Mouse (Mus musculus): ENCODE results near the gene Rdm1.
"Not testable (repeated sequence)": the region's sequence is repeated elsewhere in the genome, so short reads cannot be mapped to it uniquely, and the experiment has no call there.

Gene Rdm1

GRCm38 (mm10) chr11:101616948-101617767 lies 9.8 kb upstream of the Rdm1 start:
- peak; percentile 24 for DNase-seq (ENCODE audit: low spot score)

- DNase-seq (ENCODE audit: low spot score), result peak; percentile 86
These were observed 9.1 kb upstream of the Rdm1 start for GRCm38 (mm10) chr11:101617849-101618248.

GRCm38 (mm10) chr11:101618596-101618995 lies 8.4 kb upstream of the Rdm1 start:
- no peak for DNase-seq (ENCODE audit: low spot score)

GRCm38 (mm10) chr11:101620022-101620655 lies 6.9 kb upstream of the Rdm1 start:
- not testable (repeated sequence) for DNase-seq (ENCODE audit: low spot score)

GRCm38 (mm10) chr11:101626649-101626994 lies 373 bp upstream of the Rdm1 start:
- no peak for DNase-seq (ENCODE audit: low spot score)

GRCm38 (mm10) chr11:101627857-101628559 lies 1.0 kb downstream of the Rdm1 start:
- no peak for DNase-seq (ENCODE audit: low spot score)

GRCm38 (mm10) chr11:101628733-101629417 lies 1.9 kb downstream of the Rdm1 start:
- not testable (repeated sequence) for DNase-seq (ENCODE audit: low spot score)

GRCm38 (mm10) chr11:101635660-101636059 lies 8.7 kb downstream of the Rdm1 start:
- no peak for DNase-seq (ENCODE audit: low spot score)

- DNase-seq (ENCODE audit: low spot score), result no peak
These were observed 12.8 kb downstream of the Rdm1 start for GRCm38 (mm10) chr11:101639761-101640160.

- peak; percentile 79 for DNase-seq (ENCODE audit: low spot score)
These were observed 14.1 kb downstream of the Rdm1 start for GRCm38 (mm10) chr11:101640857-101641709.

- peak; percentile 81 for DNase-seq (ENCODE audit: low spot score)
These were observed 15.0 kb downstream of the Rdm1 start for GRCm38 (mm10) chr11:101641710-101642642.

GRCm38 (mm10) chr11:101642931-101643330 lies 15.9 kb downstream of the Rdm1 start:
- DNase-seq (ENCODE audit: low spot score), result no peak

GRCm38 (mm10) chr11:101644591-101644990 lies 17.6 kb downstream of the Rdm1 start:
- peak; percentile 43 for DNase-seq (ENCODE audit: low spot score)

GRCm38 (mm10) chr11:101645043-101645410 lies 18.0 kb downstream of the Rdm1 start:
- not testable (repeated sequence) for DNase-seq (ENCODE audit: low spot score)

GRCm38 (mm10) chr11:101645411-101646282 lies 18.7 kb downstream of the Rdm1 start:
- peak; percentile 86 for DNase-seq (ENCODE audit: low spot score)

GRCm38 (mm10) chr11:101646283-101646794 lies 19.3 kb downstream of the Rdm1 start:
- not testable (repeated sequence) for DNase-seq (ENCODE audit: low spot score)

GRCm38 (mm10) chr11:101647093-101647492 lies 20.1 kb downstream of the Rdm1 start:
- DNase-seq (ENCODE audit: low spot score), result not testable (repeated sequence)

- no peak for DNase-seq (ENCODE audit: low spot score)
These were observed 29.4 kb downstream of the Rdm1 start for GRCm38 (mm10) chr11:101656356-101656755.

- no peak for DNase-seq (ENCODE audit: low spot score)
These were observed 30.5 kb downstream of the Rdm1 start for GRCm38 (mm10) chr11:101657528-101657885.
